Mouse (Mus musculus): ENCODE results near the gene Capn1.

GRCm38 (mm10) chr19:5962651-5963050 is 53.0 kb downstream of the Capn1 start:
- TF ChIP-seq CTCF (IDR thresholded peaks at IDR 0.05; ENCODE audit: low read depth, low read length): no peak
- TF ChIP-seq GATA1 (IDR thresholded peaks at IDR 0.05; ENCODE audit: borderline replicate concordance, low read length): no peak
- TF ChIP-seq TAL1 (conservative IDR thresholded peaks at IDR 0.05; ENCODE audit: low read depth, low read length): no peak

All from G1E (cell line).